Mouse (Mus musculus) frontal cortex, adult 2 months (tissue): ENCODE measurements at regions not wholly inside any gene's neighbourhood (a gene's known extent, or its start where the extent isn't known, plus 50 kb on each side); places are given as distances from the start of the nearest gene placed in this dataset.

Experiments used
- DNase-seq, 2 experiments: peaks; one replicate each; pipeline ENCODE4 v3.0.0; 2022; ENCODE audit warnings: low spot score in 1 of 2; ENCODE audit errors: extremely low spot score in 1 of 2

DNA sequence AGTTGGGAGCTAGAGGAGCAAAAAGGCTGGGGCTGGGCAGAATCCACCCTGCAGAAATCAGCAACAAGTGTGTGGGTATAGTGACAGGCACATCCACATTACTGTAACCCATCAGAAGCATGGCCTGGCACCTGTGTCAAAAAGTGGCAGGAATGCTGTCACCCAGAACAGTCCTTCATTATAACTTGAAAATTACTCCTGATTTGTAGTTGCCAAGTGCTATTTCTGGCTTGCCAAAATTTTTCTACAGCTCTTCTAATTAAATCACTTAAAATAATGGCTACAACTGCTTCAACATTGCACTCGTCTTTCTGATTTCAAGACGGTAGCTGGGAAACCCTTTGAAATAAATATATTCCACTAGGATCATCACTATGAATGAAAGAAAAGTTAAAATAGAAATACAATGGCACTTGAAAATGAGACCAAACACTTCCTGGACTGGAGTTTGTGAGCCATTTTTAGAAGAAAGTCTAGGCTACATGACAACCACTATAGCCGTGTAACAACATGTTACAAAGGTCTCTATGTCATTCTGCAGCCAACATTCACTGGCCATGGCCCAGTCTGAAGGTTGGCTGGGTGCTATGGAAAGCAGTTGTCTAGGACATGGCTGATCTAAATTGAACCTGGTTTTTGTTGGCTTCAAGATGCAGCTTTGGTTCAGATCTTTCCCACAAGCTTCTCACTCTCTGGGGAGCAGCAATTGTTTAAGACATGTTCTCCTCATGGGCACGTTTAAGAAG is 190.6 kb upstream of the Tapt1 start:
- no peak for DNase-seq

- peak; percentile 85 to 93 for DNase-seq
These were observed 188.0 kb upstream of the Tapt1 start for GRCm38 (mm10) chr5:44414441-44414840.

DNA sequence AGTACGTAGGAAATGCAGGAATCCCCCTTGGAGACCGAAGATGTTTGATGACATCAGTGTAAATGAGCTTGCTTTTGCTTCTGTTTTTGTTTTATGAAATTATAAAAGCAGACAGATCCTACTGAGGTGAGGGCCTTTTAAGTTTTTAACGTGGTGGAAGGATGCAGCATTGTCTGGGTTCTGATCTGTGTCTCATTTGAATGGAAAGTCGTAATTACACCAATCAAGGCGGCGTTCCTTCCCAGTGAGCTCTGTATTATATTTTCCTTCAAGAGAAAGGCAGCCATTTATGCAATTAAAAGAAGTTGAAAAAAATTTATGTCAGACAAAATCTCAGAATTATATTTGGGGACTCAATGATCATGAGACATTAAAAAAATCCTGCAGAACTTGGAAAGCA is 176.9 kb upstream of the Tapt1 start:
- DNase-seq: no peak

GRCm38 (mm10) chr5:44400573-44401332 is 174.3 kb upstream of the Tapt1 start:
- DNase-seq: no peak

- peak in 1 of 2 experiments; percentile 53 for DNase-seq
These were observed 160.9 kb upstream of the Tapt1 start for GRCm38 (mm10) chr5:44387237-44387810.

- no peak for DNase-seq
These were observed 159.8 kb upstream of the Tapt1 start for GRCm38 (mm10) chr5:44386176-44386575.

DNA sequence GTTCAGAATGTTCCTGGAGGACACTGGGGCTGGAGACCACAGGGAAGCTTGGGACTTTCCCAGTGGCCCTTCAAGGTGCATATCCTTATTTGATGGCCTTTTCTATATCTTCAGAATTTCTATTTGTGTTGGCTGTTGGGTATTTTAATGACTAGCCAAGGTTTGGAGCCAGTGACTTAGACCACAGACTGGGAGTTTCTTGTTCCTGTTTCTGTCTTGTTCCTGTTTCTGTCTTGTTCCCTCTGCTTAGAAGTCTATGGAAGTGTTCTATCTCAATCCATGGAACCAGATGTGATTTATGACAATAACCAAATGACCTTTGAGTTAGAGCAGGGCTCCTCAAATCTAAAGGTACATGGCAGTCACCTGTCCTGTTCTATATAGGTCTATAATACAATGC is 156.6 kb upstream of the Tapt1 start:
- DNase-seq: no peak

DNA sequence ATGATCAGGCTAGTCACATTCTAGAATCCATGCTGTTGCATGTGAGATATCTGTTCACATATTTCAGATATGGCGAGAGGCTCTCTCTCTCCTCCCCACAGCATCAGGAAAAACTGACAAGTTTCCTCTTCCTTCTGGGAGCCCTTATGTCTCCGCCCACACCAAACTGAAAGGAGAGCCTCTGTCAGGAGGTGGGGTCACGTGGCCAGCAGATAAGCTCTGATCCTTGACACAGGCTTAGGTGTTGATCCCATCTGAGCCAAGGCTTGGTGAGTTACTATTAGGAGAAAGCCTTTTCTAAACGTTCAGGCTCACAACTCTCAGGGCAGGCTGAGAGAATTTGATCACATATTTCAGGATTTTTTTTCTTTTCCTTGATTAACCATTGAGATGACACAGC is 143.6 kb upstream of the Tapt1 start:
- DNase-seq: no peak

- DNase-seq: no peak
These were observed 125.9 kb upstream of the Tapt1 start for GRCm38 (mm10) chr5:44352324-44352723.

DNA sequence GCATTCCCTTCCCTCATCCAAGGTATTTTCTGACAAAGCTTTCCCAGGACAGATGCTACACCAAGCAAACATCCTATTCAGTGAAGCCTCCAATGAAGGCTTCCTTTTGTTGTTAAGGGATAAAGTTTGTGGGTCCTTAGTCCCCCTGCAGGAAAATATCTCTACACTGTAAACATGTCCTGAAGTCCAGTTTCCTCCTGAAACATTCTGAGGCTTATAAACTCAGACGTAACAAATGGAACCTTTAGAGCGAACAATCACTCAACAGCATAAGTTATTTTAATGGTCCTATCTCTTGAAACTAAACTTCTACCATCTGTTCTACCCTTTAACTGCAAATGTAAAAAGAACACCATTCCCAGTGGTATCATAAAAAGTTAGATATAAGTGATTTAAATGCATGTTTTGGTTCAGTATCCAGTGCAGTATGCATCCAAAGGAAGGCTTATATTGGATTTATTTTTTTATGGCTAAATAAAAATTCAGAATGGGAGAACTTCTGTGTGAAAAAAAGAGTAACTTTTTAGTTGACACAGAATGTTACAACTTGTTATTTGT is 115.1 kb upstream of the Tapt1 start:
- DNase-seq: no peak

GRCm38 (mm10) chr5:44338662-44339061 is 112.2 kb upstream of the Tapt1 start:
- DNase-seq: no peak

DNA sequence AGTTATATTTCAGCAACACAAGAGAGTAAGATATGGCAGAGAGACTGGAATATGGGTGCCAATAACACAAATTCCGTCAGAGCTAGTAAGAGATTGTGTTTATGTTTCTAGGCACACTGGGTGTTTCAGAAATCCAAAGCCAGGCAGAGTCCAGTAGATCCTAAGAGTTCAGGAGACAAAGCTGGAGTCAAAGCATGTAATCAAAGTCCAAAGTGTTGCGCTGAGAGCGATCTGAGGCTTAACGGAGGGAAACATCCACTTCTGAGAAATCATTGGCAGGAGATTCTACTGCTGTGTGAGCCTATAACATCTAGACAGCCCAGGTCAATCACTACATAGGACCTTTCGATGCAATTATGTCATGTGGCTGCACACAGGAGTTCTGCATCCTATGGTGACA is 109.3 kb upstream of the Tapt1 start:
- DNase-seq: no peak

DNA sequence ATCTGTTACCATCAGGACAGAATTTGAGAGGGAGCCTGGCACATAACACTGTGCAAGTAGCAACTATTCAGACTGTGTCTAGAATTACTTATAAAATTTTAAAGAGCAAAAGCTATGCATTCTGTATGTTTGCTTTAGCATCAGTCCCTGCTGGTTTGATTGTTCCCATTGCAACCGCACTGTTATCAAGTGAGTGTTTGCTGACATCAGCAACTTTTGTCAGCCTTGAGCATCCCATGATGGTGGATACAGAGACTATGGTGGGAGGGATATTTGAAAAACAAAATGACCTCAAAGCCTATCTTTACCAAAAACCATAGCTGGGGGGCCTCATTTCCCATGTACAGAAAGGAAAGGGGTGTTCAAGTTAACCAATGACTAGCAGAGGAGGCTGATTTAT is 93.2 kb upstream of the Tapt1 start:
- DNase-seq: no peak

DNA sequence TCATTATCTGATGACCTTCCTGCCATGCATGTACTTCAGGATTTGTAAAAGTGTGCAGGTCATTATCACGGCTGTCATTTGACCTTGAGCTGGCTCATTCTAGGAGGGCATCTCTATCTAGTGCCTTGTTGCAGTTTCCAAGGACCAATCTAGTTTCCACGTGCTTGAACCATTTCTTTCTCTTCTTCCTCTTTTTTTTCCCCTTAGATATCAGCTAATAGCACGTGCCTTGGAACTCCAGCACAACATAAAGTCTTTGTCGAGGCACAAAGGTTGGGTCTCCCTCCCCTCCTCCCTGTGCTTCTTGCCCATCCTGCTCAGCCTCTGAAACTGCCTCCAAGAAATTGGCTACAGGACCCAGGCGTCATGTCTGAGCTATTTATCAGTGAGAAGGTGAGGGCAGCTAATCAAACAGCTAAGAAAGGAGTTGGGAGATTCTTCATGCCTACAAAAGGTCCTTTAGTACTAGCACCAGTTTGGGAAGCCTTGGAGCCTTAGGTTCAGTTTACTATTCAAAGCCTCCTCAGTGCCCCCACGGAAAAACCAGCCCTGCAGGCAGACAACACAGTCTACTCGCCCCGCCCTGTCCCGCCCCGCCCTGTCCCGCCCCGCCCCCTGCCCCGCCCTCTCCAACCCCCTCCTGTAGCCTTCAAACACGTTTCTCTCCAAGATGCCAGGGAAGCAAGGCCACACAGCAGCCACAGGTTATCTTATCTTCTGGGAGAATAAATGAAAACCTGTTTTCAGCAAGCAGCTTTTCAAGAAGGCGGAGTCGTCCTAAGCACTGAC is 80.5 kb upstream of the Tapt1 start:
- DNase-seq: no peak

GRCm38 (mm10) chr5:44303886-44304855 is 77.7 kb upstream of the Tapt1 start:
- DNase-seq: peak; percentile 20 to 91

- peak; percentile 75 to 98 for DNase-seq
These were observed 58.0 kb upstream of the Tapt1 start for GRCm38 (mm10) chr5:44284384-44284783.
